Mouse (Mus musculus) layer of hippocampus, adult 11-12 months (tissue): ENCODE measurements at regions not wholly inside any gene's neighbourhood (a gene's known extent, or its start where the extent isn't known, plus 50 kb on each side); places are given as distances from the start of the nearest gene placed in this dataset.

Experiments
- DNase-seq: peaks from one replicate; pipeline ENCODE4 v3.0.0; 2022; ENCODE audit warnings: low spot score

DNA sequence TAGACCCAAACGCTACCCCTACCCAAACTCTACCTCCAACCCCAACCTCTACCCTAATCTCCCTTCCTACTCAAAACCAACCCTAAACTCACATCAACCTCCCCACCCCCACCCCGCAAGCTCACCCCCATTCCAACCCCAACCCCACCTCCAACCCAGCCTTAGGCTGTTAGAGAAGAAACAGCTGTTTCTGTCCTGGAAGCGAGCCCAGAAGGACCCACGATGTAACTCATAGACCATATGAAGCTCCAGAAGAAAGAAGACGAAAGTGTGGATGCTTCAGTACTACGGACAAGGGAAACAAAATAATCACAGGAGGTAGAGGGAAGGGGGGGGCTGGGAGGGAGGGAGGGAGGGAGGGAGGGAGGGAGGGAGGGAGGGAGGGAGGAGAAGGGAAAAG, 58.4 kb downstream of the Sox11 start:
- DNase-seq, result no peak

DNA sequence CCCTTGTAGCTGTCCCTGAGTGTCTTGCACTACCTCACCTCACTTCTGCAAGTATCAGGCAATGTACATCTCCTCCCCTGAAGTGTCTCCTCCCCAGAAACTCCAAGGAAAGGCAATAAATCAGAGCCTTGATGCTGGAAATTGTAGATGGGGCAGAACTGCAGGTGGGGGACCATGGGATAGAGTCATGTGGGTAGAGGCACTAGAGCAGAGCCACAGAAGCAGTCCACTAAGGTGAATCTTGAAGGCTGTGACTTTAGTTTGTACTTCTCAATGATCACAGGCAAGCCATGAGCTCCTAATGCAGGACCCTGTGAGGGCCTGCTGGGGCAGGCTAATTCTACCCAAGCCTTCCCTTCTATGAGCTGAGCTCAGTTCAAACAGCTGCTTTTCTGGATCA, 80.4 kb downstream of the Sox11 start:
- DNase-seq, result no peak

DNA sequence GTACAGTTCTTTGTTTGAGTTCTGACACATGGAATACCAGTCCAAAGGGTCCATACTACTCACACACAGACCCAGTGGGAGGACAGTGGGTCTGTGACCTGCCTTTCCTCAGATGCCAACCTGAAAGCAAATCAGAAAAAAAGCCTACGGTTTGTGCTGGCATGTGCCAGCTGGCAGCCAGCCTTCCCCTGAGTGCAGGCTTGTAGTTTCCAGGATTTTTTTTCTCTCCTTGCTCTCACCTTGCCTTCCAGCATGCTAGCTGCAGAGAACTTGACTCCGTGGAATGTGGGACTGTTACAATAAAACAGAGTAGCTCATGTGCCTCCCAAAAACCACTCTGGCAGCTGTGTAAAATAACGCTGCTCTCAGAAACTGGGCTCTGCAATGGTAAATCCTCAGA, 88.2 kb downstream of the Sox11 start:
- no peak for DNase-seq

DNA sequence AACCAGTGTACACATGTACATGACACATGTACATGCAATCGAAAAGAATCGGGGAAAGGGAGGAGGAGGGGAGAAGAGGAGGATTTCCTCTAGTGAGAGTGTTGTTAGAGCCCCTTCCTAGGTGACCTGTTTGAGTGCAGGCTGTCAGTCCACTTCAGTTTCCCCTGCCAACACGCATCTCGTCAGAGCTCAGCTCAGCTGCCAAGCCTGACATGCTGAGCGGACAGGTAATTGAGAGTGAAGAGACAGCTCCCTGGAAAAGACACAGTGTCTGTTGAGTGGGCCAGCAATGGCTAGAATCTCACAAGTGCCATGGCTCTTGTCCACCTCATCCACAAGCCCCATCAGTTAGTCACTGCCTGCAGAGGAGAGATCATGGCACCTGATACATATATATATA, 90.9 kb downstream of the Sox11 start:
- no peak for DNase-seq

DNA sequence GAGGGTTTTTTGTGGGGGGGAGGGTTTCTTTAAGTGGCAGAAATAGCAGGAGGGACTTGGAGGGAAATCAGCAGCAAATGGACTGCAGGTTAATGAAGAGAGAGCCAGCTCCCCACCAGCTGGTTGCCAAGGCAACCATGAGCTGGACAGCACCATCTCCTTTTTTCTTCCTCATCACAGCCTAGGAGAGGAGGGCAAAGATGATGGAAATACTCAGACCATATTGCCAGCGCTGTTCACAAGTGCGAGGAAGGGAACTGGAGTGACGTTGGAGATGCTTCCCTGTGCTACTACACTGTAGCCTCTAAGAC, 93.9 kb downstream of the Sox11 start:
- DNase-seq, result peak; percentile 7

DNA sequence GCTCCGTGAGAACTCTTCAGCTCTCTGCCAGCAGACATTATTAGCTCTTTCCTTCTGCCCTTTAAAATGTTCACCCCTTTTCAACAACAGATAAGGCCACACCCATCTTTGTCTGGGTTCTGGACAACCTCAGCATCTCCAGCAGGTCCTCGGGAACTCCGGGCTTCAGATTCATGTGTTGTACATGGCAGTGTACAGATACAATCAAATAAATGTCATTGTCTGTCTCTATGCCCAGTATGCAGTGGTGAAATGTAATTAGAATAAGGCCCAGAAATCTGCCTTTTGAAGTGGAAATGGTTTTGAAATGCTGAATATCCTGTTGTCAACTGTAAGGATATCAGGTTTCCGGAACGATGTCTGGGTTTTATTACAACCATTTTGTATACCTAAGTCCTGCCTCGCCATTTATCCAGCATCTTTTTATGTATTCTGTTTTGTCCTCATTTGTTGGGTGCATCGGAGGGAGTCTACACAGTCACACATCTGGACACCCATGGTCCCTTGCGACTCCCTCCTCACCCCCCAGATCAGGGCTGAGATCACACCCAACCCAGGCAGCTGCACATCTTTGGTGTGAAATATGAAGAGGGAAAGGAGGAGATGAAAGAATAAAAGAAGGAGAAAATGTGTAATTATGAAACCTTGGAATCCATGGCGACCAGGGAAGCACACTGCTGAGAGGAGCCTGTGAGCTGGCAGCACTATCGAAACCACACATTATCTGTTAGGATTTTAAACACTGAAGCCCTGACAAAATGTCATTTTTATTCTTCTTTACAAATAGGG, 94.4 kb downstream of the Sox11 start:
- DNase-seq, result no peak

DNA sequence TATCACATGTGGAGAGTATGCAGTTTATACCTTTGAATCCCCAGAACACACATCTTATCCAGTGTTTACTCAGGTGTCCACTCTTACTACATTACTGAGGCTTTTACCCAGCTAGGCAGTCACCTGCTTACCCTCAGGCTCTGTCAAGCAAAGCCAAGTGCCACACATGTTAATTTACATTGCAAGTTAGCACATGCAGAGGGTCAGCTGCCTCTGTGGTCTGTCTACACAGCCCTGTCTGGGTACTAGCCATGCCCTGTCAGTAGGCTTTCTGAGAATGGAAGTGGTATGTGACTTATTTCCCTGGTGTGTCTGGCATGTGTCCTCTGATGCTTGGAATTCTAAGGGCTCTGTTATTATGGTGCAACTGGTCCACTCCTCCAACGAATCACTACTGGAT, 106.6 kb downstream of the Sox11 start:
- DNase-seq, result no peak

DNA sequence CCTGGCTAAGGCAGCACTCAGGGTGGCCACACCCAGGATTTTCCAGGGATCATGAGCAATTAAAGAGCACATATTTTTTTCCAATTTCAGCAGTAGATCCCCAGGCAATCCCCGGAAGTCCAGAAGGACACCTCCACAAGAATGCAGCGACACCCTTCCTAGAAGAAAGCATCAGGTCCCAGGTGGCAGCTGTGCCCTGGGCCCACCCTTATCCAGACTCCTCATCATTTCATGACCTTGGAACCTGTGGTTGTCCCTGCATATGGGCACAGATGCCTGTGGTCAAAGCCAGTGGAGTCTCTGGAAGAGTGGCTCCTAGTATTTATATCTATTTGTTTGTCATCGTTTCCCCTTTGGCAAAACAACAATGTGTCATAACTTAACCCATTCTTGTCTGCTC, 120.8 kb downstream of the Sox11 start:
- no peak for DNase-seq

DNA sequence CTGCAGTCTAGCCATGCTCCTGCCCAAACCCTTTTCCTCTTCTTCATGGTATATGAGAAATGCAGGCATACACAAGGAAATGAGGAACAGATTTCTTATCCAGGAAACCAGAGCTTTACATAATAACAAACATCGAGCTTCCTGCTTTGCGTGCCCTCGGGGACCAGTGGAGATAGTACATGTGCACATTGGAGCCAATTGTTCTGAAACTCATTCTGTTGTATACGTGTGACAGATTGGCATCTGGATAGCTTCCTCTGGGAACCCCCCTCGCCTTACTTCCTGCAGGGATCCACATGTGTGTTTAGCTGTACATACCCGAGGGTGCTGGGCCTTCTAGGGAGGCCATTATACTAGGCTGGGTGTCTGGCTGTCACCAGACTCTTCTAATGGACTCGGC, 141.2 kb downstream of the Sox11 start:
- DNase-seq, result no peak

DNA sequence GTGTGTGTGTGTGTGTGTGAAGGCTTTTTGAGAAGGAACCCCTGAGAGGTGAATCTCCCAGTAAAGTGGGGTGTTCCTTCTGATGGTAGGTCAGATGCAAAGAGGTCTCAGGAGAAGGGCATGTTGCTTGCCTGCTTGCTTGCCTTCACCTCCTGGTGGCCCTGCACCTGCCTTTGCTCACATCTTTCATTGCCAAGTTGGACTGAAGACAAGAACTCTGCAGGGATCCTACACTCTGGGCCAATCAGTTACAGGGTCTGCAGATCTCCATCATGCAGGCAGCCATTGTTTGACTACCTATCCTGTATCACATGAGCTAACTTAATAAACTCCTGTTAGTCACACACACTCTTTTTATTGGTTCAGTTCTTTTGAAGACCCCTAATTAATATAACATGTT, 148.4 kb downstream of the Sox11 start:
- DNase-seq, result no peak

DNA sequence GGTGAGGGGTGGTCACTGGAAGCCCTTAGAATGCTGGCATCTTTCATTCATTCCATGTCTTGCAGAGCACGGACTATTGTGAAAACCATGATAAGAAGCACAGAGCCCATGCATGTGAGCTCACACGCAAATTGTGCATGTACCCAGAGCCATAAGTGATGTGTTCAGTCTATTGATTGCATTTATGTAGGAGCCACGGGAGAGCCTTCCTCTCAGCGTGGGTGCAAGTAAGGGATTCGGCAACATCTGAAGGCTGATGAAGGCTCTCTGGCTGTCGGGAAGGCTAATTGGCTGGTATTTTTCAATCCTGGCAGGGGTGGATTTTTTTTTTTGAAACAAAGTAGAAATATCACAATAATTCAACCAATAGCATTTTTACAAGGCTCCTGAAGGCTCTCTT, 150.5 kb downstream of the Sox11 start:
- DNase-seq, result no peak

DNA sequence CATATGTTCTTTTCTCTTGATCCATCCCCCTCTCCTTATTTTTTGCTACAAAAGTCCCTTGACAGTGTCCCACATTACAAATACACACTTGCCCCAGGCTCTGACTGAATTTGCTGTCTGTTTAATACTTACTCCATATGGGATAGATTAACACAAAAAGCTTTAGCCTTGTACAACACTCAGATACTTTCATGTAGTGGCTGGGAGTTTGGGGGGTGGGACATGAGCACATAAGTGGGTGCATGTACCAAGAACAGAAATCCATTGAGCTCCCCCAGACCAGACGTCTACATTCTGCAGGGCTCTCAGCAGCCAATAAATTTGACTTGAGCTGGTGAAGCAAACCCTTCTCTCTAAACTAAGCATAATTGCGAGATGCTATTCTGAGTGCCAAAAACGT, 154.9 kb downstream of the Sox11 start:
- no peak for DNase-seq

DNA sequence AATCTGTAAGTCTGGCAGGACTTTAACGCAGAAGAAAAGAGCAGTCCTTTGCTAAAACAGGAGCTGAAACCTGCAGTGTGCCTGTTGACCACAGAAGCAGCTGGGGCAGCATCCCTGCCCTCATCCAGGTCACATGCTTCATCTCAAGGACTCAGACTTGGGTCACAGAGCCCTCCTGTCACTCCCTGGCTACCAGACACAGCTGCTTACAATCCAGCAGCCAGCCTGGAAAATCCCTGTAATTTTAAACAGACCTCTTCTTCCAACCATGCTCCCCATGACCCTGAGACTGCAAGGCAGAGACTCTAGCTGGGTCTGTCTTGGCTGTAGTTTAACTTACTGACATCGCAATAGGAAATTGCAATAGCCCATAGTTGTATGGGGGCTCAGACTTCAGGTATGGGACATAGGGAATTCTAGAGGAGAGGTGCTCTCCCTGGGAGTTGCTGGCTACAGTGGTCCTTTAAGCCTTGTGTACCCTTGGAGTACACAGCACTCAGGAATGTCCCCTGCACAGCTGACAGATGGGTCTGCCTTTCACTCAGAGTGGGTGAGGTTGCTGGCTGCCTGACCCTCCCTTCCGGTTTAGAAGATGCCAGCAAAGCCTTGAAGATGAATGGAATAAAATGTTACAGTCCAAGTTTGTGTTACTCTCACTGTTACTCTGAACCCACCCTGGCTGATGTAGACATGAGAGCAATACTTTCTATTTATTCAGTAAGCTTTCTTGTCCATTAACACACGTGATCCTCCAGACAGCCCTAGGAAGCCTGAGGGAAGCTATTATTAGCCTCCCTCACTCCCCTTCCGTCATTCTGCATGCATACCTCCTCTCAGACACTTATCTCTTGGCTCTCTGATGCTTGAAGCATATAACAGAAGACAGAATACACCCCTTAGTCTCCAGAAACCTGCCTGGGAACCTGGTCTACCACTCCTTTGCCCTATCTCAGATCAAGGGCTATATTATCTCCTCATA, 159.7 kb downstream of the Sox11 start:
- no peak for DNase-seq

DNA sequence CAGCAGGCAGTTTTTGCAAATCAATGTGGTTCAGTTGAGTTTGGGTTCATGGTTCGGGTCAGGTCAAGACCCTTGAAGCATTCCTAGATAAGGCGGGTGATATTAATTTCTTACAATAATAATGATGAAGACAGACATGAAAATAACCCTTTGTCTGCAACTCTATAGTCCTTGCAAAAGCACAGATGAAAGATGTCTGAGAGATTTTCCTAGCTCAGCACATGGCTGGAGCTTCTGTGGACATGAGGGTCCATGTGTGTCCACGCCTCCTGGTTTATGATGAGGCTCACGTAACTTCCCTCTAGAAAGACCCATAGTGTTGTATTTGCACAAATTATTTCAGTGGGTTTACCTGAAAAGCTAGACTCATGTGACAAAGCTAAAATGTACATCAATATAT, 168.8 kb downstream of the Sox11 start:
- DNase-seq, result no peak

DNA sequence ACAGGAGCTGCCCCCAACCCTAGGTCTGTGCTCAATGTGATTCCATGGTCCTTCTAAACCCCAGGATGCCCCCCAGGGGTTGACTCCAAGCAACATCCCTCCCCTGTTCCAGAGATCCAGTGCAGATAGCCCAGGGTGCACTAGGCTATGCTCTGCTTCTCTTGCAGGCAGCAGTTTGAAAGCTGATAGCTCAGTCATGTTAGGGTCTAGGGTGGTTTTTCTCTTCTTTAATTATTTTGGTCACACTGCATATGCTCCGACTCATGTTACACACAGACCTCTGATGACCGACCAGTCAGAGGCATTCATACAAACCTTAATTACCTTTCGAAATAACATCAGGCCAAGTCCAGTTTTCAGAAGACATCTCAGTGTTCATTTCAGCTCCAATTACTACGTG, 169.2 kb downstream of the Sox11 start:
- no peak for DNase-seq

DNA sequence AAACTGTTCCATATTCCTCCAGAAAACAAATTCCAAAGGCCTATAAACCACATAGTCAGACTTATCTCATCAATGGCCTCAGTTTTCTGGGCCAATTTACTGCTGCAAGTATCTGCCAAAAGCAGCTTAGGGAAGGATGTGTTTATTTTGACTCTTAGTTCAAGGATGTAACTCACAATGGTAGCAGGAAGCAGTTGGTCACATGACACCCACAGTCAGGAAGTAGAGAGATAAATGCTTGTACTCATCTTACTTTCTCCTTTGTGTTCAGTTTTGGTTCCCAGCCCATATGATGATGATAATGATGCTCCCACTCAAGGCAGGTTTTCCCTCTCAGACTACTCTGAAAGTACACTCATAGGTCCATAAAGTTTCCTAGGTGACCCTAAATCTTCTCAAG, 170.8 kb downstream of the Sox11 start:
- no peak for DNase-seq

DNA sequence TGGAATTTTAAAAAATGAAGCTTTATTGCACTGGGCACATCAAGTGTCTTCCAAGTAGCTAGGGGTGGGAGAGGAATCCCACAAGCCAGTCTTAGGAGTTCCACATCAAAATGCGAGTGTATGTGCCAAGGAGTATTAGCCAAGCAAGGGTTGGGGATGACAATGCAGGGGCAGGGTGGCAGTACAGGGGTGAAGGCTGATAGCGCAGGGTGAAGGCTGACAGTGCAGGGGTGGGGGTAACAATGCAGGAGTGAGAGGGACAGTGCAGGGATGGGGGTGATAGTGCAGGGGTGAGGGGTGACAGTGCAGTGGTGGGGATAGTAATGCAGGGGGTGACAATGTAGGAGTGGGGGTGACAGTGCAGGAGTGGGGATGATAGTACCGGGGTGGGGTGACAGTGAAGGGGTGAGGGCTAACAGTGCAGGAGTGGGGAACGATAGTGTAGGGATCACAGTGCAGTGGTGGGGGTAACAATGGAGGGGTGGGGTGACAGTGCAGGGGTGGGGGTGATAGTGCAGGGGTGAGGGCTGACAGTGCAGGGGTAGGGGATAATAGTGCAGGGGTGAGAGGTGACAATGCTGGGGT, 177.4 kb downstream of the Sox11 start:
- no peak for DNase-seq

DNA sequence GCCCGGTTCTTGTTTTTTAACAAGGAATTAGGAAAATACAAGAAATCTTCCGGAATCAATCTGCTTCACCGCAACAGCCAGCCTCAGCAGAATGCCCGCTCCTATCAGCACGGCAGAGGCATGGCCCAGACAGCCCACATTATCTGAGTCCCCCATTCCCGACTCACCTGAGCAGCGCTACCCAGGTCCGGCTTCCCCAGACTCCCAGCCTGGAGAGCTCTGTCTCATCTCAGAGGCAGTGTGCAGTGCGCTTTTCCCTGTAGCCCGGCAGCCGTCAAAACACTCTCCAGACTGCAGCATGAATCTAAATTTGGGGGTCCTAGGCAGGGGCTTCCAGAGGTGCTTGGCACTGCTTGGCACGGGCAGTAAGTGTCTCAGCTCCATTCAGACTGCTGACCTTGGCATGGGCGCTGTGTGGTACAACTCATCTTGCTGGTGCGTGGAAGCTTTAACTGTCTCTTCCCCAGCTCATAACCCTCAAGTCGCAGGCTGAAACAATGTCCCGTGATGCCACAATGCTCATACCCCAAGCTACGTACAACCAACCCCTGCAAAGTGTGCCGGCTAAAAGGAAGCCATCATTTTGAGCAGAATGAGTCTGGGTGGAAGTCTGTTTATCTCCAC, 182.2 kb downstream of the Sox11 start:
- peak; percentile 45 for DNase-seq

DNA sequence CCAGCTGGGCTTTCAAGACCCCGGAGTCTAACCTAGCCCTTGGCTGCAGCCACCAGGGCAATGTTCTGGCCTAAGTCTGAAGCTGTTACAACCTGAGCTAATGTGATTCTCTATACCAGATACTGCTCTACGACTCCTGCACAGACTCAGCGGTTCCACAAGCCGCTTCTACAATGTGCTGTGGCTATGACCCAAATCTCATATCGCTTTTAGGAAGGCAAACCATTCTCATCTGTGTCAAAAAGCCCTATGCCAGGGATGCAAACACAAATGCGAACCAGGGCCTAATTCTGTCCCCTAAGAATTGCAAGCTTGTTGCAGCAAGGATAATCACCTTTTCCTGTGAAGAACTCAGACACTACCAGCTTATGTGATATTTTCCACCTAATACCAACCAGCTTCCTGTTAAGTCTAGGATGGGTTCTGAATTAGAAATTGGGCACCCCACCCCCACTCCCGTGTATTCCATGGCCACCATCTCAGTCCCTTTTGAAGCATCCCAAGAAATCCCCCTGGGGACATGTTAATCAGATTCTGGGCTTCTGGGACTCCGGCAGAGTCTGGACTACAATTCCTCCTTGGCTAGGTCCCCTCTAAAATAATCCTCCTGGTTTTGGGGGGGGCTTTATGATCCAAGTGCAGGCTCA, 182.8 kb downstream of the Sox11 start:
- peak; percentile 14 for DNase-seq

DNA sequence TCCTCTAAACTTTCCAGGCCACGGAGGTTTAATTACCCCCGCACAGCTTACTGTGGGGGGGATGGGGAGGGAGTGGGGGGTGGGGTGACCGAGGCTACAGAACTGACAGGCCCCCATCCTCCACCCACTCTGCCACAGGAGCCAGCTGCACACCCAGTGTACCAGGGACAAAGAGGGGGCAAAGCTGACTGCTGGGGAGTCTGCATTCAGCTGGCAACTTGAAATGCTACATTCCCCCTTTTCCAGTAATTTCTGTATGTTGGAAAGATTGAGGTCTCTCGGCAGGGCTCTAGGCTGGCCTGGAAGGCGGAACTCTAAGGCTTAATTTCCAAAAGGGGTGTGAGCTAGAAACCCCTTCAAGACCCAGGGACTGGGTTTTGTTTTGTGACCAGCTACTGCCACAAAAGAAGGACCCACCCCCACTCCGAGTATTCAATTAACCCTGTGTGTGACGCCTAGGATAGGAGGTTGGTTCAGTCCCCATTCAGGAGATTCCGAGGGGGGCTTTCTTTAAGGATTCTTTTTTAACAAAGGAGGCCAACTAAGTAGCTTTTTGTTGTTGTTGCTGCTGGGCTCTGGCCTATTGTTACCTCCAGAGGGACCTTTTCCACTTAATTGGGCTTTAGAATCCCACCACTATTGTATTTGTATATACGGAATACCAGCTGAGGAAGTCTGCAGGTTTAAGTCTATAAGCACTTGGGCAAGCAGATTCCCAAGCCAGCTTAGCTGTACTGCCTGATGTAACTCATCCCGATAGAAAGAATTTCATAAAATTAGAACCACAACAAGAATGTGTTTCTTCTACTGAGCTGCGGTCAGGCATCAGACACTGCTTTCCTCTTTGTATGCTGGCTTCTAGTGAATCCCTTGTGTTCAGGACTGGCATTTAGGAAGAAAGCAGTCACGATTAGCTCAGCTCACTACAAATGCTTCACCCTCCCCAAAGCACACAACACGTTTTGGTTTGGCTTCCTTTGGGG, 191.2 kb downstream of the Sox11 start:
- no peak for DNase-seq

DNA sequence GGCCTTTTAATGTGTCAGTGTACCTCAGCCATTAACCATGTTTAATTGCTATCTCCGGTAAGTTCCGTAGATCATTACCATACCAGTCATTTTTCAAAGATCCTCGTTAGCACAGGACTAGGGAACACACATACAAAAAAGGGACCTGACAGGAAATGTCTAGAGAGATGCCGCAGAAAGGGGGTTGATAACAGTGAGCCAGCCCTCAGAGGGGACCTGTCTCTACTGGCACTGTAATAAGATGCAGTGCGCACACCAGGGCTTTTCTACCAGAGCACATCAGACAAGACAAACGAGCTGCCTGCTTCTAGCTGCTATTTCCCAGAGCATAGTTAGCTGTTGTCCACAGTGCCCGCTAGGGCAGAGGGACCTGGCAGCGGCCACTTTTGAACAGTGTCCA, 199.1 kb downstream of the Sox11 start:
- DNase-seq, result no peak
